Mouse (Mus musculus) natural killer cell, adult 2 months (primary cell): ENCODE measurements around the gene Ano8.
A peak's percentile ranks its signal among the peaks of the same experiment; 100 is the strongest.

Experiments
- DNase-seq, 2 experiments: peaks; one replicate each; pipeline ENCODE4 v3.0.0; 2022; ENCODE audit warnings: low spot score in 2 of 2

The Ano8 gene

GRCm38 (mm10) chr8:71498816-71499690 is 13.3 kb upstream of the Ano8 start:
- no peak for DNase-seq

- no peak for DNase-seq
Measured at GRCm38 (mm10) chr8:71497881-71498501, 12.2 kb upstream of the Ano8 start.

GRCm38 (mm10) chr8:71497077-71497645 is 11.4 kb upstream of the Ano8 start:
- DNase-seq: no peak

- no peak for DNase-seq
Measured at GRCm38 (mm10) chr8:71496481-71496880, 10.7 kb upstream of the Ano8 start.

GRCm38 (mm10) chr8:71495811-71496210 is 10.0 kb upstream of the Ano8 start:
- DNase-seq: no peak

GRCm38 (mm10) chr8:71495039-71495438 is 9.3 kb upstream of the Ano8 start:
- DNase-seq: peak; percentile 64 to 82

- peak; percentile 87 to 89 for DNase-seq
Measured at GRCm38 (mm10) chr8:71488454-71488853, 2.7 kb upstream of the Ano8 start.

- DNase-seq: peak; percentile 62 to 79
Measured at GRCm38 (mm10) chr8:71487691-71488445, 2.1 kb upstream of the Ano8 start, which contains the start of gene Gtpbp3. Gene Gtpbp3, plus strand, starts transcription at chr8:71488103.

- no peak for DNase-seq
Measured at GRCm38 (mm10) chr8:71486136-71486529, 370 bp upstream of the Ano8 start.

- no peak for DNase-seq
Measured at GRCm38 (mm10) chr8:71484736-71485135, 1.0 kb downstream of the Ano8 start.

- DNase-seq: peak in 1 of 2 experiments; percentile 36
Measured at GRCm38 (mm10) chr8:71483932-71484331, 1.8 kb downstream of the Ano8 start.

- no peak for DNase-seq
Measured at GRCm38 (mm10) chr8:71478943-71479342, 6.8 kb downstream of the Ano8 start.

GRCm38 (mm10) chr8:71477196-71477845 is 8.4 kb downstream of the Ano8 start:
- peak in 1 of 2 experiments; percentile 46 for DNase-seq

GRCm38 (mm10) chr8:71476099-71476940 is 9.4 kb downstream of the Ano8 start:
- DNase-seq: peak in 1 of 2 experiments; percentile 53

- DNase-seq: no peak
Measured at GRCm38 (mm10) chr8:71475702-71476075, 10.1 kb downstream of the Ano8 start.

GRCm38 (mm10) chr8:71474785-71475701 is 10.7 kb downstream of the Ano8 start:
- no peak for DNase-seq

GRCm38 (mm10) chr8:71474344-71474743 is 11.4 kb downstream of the Ano8 start:
- DNase-seq: no peak

- no peak for DNase-seq
Measured at GRCm38 (mm10) chr8:71472601-71473386, 13.0 kb downstream of the Ano8 start.

- no peak for DNase-seq
Measured at GRCm38 (mm10) chr8:71471861-71472260, 13.9 kb downstream of the Ano8 start.
